Mouse (Mus musculus): Measurements from ENCODE around the gene Atpaf2.
A peak's percentile ranks its signal among the peaks of the same experiment; 100 is the strongest.

Gene Atpaf2

GRCm38 (mm10) chr11:60397172-60397571, 21.1 kb downstream of the Atpaf2 start:
- no peak for DNase-seq (ENCODE audit: low read depth, low spot score)

- DNase-seq (ENCODE audit: low read depth, low spot score) = no peak
Observed at GRCm38 (mm10) chr11:60396546-60396945, 21.7 kb downstream of the Atpaf2 start.

GRCm38 (mm10) chr11:60391346-60391745, 26.9 kb downstream of the Atpaf2 start:
- DNase-seq (ENCODE audit: low read depth, low spot score) = no peak

GRCm38 (mm10) chr11:60387944-60388343, 30.3 kb downstream of the Atpaf2 start:
- DNase-seq (ENCODE audit: low read depth, low spot score) = no peak

- no peak for DNase-seq (ENCODE audit: low read depth, low spot score)
Observed at GRCm38 (mm10) chr11:60385946-60386345, 32.3 kb downstream of the Atpaf2 start.

- peak; percentile 48 for DNase-seq (ENCODE audit: low read depth, low spot score)
Observed at GRCm38 (mm10) chr11:60384762-60385421, 33.4 kb downstream of the Atpaf2 start.

GRCm38 (mm10) chr11:60383518-60383917, 34.7 kb downstream of the Atpaf2 start:
- peak; percentile 56 for DNase-seq (ENCODE audit: low read depth, low spot score)

DNA sequence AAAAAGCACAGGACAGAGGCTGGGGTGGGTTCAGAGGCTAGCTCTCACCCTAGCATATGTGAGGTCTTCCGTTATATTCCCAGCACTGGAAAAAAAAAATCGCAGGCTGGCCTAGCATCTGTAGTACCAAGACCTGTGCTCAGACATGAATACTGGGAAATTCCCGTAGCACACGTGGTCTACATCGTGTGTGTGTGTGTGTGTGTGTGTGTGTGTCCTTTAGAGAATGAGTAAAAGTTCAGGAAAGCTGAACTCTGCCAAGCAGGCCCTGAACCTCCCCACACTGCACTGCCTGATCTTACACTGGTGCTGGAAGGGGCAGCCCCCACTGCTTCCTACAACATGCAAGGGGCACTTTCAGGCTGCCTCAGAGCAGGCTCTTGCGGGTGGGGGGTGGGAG, 43.8 kb downstream of the Atpaf2 start:
- no peak for DNase-seq (ENCODE audit: low read depth, low spot score)

GRCm38 (mm10) chr11:60370431-60370830, 47.8 kb downstream of the Atpaf2 start:
- no peak for DNase-seq (ENCODE audit: low read depth, low spot score)

DNA sequence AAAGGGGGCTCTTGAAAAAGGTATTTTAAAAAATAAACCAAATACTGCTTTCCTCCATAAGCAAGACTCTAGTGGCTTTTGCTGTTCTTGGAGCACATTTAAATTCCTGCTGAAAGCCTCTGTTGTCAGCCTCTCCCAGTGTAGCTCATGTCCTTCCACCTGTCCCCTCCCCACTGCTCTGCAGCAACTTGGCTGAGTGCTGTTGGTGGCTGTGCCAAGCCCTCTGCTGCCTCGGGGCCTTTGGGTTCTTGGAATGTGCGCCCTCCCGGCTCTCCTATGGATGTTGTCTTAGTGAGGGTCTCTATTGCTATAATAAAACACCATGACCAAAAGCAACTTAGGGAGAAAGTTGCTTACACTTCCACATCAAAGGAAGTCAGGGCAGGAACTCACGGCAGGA, 48.8 kb downstream of the Atpaf2 start:
- DNase-seq (ENCODE audit: low read depth, low spot score) = no peak

DNA sequence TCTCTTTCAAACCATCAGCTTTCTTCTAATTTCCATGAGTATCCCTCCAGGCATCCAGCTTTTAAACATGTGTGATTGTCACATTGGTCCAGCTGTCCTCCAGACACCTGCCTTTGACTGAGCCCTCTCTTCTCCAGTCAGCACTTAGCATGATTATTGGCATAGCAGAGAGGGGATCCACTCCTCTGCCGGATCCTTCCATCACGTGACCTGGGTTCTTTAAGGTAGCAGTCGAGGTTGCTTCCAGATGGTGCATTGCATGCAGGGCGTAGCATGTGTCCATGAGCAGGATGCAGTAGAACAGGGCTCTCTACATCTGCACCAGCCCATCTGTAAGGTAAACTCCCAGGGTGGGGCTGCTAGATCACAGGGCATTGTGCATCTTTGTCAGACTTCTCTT, 49.3 kb downstream of the Atpaf2 start:
- no peak for DNase-seq (ENCODE audit: low read depth, low spot score)

DNA sequence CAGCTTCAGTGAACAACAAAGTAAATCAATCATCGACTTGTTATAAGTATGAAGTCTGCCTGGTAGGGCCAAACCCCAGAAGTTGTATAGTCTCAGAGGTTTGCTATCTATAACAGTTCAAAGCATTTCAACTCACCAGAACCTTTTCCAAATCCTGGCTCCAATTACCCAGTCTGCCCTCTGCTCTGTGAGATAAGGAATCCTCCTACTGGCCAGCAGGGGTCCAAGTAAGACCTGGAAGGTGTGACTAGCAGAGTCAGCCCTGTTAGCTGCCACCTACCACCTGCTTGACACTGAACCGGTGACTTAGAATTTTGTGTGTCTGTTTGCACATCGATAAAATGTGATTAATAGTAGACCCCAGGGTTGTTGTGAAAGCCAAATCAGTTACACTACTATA, 51.0 kb downstream of the Atpaf2 start:
- DNase-seq (ENCODE audit: low read depth, low spot score) = peak; percentile 69

- DNase-seq (ENCODE audit: low read depth, low spot score) = peak; percentile 76
Observed at GRCm38 (mm10) chr11:60366239-60367019, 51.8 kb downstream of the Atpaf2 start.

- DNase-seq (ENCODE audit: low read depth, low spot score) = no peak
Observed at GRCm38 (mm10) chr11:60360631-60361201, 57.5 kb downstream of the Atpaf2 start.

- no peak for DNase-seq (ENCODE audit: low read depth, low spot score)
Observed at GRCm38 (mm10) chr11:60359936-60360335, 58.3 kb downstream of the Atpaf2 start.

GRCm38 (mm10) chr11:60359138-60359537, 59.1 kb downstream of the Atpaf2 start:
- DNase-seq (ENCODE audit: low read depth, low spot score) = peak; percentile 25

DNA sequence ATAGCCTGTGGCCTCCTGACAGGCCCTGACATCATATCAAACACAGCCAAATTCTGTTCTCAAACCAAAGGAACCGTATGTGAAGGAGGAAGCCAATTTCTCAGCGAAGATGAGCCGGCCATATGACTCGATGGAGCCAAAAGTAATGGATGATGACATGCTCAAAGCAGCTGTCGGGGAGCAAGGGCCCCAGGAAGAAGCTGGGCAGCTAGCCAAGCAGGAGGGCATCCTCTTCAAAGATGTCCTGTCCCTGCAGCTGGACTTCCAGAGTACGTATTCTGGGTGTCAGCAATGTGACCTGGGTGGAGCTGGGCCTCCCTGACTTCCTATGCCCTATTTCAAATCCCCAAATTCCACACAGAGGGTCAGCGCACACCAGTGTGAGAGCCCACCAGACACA, 59.7 kb downstream of the Atpaf2 start:
- DNase-seq (ENCODE audit: low read depth, low spot score) = no peak

GRCm38 (mm10) chr11:60357116-60357515, 61.1 kb downstream of the Atpaf2 start:
- no peak for DNase-seq (ENCODE audit: low read depth, low spot score)

DNA sequence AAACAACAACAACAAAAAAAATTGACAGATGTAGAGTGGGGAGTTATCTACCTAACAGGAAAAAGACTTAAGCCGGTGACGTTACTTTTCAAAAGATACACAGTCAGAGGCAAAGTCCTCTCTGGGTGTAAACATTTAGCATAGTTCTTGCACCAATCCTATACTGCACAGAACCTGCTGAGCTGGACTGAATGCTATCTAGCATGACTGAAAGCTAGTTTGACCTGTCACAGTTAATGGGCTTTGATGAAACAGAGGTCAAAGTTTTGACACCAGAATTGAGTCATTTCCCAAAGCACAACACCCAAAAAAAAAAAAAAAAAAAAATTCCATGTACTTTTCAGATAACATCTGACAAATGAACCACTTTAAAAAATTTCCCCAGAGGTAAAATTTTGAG, 62.3 kb downstream of the Atpaf2 start:
- DNase-seq (ENCODE audit: low read depth, low spot score) = no peak

- DNase-seq (ENCODE audit: low read depth, low spot score) = peak; percentile 100
Observed at GRCm38 (mm10) chr11:60352559-60353411, 65.5 kb downstream of the Atpaf2 start, which contains the start of the genes Tom1l2 and Drc3. TSS of gene Tom1l2 (minus strand) at chr11:60352905. TSS of gene Drc3 (plus strand) at chr11:60353329.

DNA sequence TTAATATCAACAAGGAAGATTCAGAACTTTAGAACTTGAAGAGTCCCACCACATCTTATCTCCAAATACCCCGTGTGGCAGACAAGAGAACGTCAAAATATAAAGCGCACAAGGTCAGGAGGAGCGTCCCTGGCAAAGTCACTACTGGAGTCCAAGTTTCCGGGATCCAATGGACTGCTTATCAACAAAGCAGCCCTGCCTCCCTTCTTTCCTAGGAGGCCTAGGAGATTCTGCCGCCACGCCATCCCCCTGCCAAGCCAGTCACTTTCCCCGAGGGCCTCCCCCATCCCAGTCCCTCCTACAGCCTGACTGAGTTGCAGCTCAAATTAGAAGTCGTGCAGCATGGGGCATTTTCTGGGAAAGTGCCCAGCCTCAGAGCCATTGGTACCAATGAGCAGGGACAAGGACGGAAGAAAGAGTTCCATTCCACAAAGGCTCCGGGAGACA, 66.3 kb downstream of the Atpaf2 start:
- no peak for DNase-seq (ENCODE audit: low read depth, low spot score)

DNA sequence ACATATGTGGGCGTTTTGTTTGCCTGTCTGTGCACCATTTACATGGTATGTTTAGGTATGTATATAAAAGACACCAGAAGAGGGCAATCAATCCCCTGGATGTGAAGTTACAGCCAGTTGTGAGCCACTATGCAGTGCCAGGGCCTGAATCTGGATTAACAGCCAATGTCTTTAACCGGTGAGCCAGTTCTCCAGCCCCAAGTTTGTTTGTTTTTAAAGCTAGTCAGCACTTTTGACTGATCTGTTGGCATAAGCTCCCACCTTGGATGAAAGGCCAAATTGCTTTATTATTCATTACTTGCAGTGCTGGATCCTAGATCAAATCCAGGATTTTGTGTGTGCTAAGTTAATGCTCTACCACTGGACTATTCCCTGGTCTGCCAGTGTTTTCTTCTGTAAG, 66.9 kb downstream of the Atpaf2 start:
- DNase-seq (ENCODE audit: low read depth, low spot score) = no peak

Data from ES-CJ7 (cell line).